Mouse (Mus musculus) embryo, embryonic 10 days (tissue): ENCODE measurements around the gene Rpl36-ps4.
A peak's percentile ranks its signal among the peaks of the same experiment; 100 is the strongest.

Experiments used
- DNase-seq: peaks from one replicate; pipeline ENCODE4 v3.0.0-alpha.2; 2015; ENCODE audit warnings: low spot score

Rpl36-ps4 gene

DNA sequence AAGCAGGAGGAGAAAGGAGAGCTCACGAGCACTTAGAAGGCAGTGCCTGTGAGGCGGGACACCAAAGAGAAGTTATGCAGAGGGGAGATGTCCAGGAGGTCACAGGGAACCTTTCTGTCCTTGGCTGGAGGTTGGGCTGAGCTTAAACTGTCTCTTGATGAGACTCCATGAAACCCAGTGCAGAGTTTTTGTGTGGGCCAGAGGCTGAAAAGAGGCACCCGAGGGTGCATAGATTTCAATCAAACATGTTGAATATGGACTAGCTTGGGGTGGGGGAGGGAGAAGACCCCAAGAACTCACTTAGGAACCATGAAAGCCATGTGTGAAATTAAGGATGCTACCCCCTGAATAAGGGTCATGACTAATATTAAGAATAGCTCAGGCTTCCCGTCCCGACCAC lies at the start of gene Rpl36-ps4:
Gene Rpl36-ps4, plus strand, starts transcription at position 301 of the 400 bp plus-strand sequence.
- no peak for DNase-seq

DNA sequence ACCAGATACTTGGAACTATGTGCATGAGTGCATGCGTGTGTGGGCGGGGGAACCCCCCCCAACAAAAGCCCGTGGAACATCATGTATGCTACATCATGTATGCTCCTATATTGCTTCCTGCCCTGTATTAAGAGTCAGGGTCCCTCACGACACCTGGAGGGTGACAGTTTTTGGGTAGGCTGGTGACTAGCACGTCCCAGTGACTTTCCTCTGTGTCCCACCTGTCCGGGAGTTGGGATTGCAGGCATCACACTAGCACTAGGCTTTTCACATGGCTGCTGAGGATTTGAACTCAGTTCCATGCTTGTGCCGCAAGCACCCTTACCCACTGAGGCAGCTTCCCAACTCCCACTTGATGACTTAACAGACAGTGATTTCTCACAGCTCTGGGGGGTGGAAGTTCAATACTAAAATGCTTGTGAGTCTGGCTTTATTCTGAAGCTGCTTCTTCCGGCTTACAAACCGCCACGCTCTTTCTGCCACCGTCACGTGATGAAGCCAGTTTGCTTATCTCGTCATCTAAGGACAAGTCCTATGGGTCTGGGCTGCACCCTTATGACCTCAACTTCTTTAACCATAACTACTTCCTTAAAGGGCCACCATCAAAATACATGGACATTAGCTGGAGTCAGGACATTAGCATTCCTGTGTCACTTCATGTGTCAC lies 49.2 kb upstream of the Rpl36-ps4 start:
- no peak for DNase-seq

GRCm38 (mm10) chr17:87872286-87872685 lies 48.5 kb upstream of the Rpl36-ps4 start:
- no peak for DNase-seq

DNA sequence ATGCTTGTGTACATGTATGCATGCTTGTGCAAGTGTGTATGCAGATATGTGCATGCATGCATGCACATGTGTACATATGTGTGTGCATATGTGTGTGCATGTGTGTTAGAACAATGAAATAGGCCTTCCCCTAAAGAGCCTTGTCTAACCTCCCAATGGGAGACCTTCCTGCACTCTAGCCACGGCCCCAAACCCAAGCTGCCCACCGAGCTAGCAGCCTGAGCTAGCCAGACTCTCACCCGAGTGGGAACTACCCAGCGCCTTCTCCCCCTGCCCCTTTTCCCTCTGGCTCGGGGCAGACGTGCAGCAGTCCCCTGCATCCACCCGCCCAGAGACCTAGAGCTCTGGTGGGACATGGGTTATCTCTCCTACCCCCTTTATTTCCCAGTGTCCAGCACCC lies 47.3 kb upstream of the Rpl36-ps4 start:
- no peak for DNase-seq

DNA sequence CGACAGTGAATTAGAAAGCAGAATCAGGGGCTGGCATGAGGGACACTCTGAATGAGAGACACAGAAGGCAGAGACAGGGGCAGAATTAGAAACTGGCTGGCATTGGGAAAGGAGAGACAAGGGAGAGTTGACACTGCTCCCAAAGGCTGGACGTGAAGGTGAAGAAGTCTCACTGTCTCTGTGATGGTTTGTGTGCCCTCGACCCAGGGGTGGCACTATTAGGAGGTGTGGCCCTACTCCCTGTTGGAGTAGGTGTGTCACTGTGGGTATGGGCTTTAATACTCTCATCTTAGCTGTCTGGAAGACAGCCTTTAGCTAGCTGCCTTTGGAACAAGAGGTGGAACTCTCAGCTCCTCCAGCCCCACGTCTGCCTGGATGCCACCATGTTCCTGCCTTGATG lies 46.8 kb upstream of the Rpl36-ps4 start:
- DNase-seq, result no peak

GRCm38 (mm10) chr17:87875346-87875920 lies 45.3 kb upstream of the Rpl36-ps4 start:
- DNase-seq, result no peak

- DNase-seq, result no peak
These were observed 44.3 kb upstream of the Rpl36-ps4 start for GRCm38 (mm10) chr17:87876295-87877000.

DNA sequence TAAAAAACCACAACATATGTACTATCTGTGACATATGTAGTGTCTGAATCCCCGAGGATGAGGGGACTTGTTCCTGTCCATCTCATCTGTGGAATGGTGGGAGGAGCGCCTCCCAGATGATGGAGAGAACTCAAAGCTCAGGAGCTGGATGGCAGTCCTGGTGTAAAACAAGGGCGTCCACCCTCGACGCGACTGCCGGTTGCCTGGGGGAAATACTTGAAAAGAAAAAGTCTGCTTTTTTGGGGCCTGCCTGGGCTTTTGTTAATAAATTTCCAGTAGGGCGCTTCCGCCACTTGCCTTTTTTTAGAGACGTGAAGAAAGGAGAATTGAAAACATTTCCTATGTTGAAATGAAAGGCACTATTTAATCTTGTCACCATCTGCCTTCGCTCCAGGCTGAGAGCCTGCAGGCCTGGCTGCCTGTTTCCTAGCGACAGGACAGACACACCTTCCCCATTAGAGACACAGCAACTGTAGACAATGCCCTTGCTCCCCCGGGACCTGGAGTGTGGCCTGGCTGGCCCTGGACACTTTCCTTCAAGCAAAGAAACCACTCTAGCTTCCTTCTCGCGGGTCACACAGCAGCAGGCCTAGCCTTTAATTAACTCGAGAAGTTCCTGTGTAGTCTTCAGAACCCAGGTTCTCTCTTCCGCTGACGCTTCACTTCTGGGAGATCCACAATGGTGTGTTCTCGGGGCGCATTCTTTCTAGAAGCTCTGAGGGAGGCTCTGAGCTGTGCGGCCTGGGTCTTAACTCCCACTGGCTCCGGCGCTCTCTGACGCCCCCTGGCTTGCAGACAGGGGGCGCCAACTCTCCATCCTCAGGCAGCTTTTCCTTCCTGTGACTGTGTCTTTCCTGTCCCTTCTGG lies 43.3 kb upstream of the Rpl36-ps4 start:
- peak; percentile 83 for DNase-seq

DNA sequence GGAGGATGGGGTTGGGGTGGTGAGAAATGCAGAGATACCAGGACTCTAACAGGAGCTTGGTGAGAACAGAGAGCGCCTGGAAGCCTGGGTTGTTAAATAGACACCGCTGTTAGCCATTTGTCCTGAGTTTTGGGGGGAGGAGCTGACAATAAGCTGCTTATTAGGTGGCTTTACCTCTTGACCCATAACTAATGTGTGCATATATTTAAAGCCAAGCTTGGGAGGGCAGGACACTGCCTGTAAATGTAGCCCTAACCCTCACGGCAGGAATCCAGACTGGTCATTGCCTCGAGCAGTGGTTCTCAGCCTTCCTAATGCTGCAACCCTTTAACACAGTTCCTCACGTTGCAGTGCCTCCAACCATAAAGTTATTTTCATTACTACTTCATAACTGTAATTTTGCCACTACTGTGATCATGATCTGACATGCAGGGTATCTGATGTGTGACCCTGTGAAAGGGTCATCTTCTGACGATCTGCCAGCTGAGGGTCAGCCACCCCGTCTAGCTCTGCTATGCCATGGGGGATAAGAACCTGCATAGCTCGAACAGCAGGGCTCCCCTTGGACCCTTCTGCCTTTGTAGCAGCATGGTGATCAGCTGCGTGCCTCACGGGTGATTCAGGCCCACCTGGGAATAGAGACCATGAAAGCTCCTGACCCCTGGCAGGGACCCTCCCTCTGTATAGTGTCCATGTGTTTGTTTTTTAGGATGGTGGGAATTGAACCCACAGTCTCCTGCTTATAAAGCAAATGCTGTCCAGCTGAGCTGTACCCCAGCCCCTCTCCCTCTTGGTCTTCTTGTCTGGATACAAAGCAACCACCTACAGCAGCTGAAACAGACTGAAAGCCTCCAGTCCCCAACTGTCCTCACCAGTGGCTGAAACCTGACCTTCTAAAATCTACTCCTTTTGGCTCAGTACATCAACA lies 42.0 kb upstream of the Rpl36-ps4 start:
- peak; percentile 51 for DNase-seq

DNA sequence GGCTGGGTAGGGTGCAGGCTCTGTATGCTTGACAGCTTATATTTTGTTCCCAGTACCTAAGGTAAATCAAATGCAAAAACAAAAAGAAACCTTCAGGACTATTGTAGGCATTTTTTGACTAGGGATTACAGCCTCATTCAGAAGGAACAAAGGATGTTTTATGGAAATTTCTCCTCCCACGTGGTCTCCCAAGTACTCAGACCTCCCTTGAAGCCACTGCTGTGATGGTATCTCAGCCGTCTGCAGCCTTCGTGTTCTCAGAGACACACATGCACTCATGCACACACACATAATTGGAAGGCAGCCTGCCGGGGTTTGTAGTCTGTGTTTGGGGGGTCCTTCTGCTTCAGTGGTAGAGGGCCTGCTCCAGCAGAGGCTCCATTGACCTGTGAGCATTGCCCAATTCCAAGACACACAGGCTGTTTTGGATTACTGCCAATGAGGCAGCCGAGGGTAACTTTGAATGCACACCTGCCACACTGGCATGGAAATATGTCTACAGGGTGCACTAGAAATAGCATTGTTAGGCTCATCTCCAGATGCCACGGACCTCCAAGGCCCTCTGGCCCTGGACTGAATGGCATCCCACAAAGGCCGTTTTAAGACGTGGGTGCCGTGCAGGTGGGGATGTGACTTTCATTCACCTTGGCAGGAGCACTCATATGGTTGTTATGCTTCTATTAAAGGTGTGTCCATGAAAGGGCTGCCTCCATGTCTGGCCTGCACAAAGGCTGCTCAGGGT lies 41.1 kb upstream of the Rpl36-ps4 start:
- DNase-seq, result no peak

DNA sequence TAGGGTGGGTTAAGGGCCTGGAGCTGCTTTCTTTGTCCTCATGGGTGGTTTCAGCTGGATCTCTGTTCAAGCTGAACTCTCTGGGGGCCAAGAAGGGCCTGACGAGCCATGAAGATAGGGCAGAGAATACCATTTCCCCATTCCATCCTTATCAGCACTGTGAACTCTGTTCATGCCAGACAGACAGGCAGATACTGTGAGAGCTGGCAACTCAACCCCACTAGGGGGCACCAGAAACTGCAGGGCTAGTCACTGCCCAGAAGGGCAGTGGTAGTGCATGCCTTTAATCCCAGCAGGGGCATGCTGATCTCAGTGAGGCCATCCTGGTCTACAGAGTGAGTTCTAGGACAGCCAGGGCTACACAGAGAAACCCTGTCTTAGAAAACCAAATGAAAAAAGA lies 38.2 kb upstream of the Rpl36-ps4 start:
- peak; percentile 59 for DNase-seq

DNA sequence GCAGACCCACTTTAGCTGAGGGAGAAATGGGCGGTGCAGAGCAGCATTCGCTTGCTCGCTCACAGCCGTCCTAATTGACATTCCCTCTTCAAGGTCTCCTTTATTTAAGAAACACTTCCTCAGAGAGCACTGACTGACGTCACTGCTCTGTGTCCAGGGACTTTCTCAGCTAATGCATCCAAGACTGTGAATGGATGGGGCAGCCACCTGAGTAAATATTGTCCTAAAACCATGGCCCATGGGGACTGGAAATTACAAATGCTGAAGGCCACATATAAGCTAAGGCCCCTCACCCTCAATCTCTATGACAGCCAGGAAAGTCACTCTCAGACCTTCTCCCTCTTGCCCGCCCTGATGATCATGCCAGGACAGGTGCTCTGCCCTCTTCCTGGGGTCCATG lies 23.6 kb upstream of the Rpl36-ps4 start:
- DNase-seq, result peak; percentile 26

GRCm38 (mm10) chr17:87900677-87901076 lies 20.1 kb upstream of the Rpl36-ps4 start:
- no peak for DNase-seq

- no peak for DNase-seq
These were observed 19.6 kb upstream of the Rpl36-ps4 start for GRCm38 (mm10) chr17:87901163-87901562.

DNA sequence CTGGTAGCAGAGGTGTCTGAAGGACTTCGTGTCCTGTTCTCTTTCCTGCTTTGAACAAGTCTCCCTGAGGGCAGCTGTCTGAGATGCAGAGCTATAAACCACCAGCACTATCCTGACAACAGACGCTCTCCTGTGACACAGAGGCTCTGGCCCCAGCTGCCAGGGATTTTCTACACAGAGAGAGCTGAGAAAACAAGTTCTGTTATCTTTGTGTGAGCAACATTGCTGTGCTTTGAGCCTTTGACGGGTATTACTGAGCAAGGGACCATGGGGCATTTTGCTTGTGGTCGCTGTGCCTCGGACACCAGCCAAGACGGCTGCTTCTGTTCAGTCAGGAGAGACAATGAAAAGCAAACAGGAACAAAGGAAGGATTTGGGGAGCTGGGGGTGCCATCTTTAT lies 17.6 kb upstream of the Rpl36-ps4 start:
- DNase-seq, result no peak

GRCm38 (mm10) chr17:87903725-87904124 lies 17.1 kb upstream of the Rpl36-ps4 start:
- DNase-seq, result no peak

DNA sequence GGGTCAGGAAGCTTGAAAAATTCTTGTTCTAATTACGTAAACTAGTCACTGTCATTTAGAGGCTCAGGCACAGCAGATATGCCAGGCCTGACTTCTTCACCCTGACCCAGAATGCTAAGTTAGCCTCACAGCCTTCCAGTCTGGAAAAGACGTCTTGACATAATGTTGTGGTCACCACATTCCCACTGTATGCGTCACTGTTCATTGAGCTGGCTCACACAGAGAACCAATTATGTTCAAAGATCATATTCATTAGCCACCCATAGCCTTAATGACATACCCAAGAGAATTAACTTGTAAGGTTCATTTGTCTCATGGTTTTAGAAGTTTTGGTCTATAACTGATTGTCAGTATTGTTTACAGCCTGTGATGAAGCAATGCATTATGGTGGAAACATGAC lies 5.4 kb upstream of the Rpl36-ps4 start:
- no peak for DNase-seq

GRCm38 (mm10) chr17:87918121-87918520 lies 2.7 kb upstream of the Rpl36-ps4 start:
- DNase-seq, result no peak

DNA sequence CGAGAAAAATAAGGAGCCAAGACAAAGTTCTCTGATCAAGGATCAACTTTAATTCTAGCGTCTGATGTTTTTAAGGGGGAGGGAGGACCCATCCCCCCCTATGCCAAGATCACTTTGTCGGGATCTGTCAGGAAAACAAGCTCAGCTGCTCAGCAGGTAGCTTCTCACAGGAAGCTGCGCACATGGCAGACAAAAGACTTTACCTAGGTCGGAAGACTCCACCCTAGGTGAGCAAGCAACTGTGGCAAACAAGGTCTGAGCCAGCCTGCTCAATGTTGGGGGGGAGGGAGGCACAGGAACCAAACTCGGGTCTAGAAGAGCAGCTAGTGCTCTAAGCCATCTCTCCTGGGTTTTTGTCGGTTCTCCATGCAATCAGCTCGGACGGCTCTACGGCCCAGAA lies 13.5 kb downstream of the Rpl36-ps4 start:
- no peak for DNase-seq

GRCm38 (mm10) chr17:87934736-87935135 lies 14.0 kb downstream of the Rpl36-ps4 start:
- no peak for DNase-seq

GRCm38 (mm10) chr17:87936156-87936555 lies 15.4 kb downstream of the Rpl36-ps4 start:
- no peak for DNase-seq
